Mouse (Mus musculus): ENCODE measurements at regions not wholly inside any gene's neighbourhood (a gene's known extent, or its start where the extent isn't known, plus 50 kb on each side); places are given as distances from the start of the nearest gene placed in this dataset.

DNA sequence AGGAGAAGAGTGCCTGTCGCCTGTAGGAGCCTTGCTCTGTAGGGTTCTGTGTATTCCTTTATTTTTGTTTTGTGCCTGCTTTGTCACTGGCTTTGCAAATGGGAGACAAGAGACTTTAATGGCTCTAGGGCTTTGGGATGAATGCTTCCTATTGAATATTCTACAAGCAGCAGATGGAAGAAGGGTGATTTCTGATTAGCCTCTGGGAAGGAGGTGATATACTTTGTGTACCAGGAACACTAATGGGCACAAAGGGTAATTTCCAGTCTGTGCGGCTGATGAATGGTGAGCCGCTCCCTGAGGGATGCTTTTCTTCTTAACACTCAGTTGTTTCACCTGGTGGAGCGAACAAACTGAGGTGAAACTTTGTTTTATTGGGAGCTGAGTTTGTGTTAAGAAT lies 435.5 kb downstream of the Bckdhb start:
- TF ChIP-seq POLR2A (IDR thresholded peaks at IDR 0.05; ENCODE audit: borderline replicate concordance, extremely low read depth, insufficient read depth, insufficient read length, poor library complexity, severe bottlenecking) (no peak), CTCF (IDR thresholded peaks at IDR 0.05; ENCODE audit: borderline replicate concordance, extremely low read depth, insufficient read depth, insufficient read length) (no peak)
- peak; percentile 30 for DNase-seq (ENCODE audit: low read depth)

DNA sequence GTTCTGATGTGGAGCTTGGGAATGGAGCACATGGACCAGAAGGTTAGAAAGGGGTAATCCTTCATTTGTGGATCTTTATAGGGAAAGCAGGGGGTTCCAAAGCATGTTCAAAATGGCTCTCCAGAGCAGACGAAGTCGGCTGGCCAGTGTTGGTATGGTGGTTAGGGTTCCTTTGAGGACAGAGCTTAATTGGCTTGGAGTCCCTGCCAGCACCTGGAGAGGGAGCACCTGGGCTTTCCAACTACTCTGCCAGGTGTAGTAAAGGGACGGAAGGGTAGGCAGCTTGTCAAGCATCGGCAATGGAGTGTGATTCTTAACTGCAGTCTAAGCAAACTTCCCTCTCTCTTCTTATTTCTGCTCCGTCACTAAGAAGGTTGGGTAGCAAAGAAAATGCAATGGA lies 438.5 kb downstream of the Bckdhb start:
- TF ChIP-seq CTCF (IDR thresholded peaks at IDR 0.05; ENCODE audit: borderline replicate concordance, extremely low read depth, insufficient read depth, insufficient read length) = no peak
- TF ChIP-seq POLR2A (IDR thresholded peaks at IDR 0.05; ENCODE audit: borderline replicate concordance, extremely low read depth, insufficient read depth, insufficient read length, poor library complexity, severe bottlenecking) = no peak
- DNase-seq (ENCODE audit: low read depth) = no peak

DNA sequence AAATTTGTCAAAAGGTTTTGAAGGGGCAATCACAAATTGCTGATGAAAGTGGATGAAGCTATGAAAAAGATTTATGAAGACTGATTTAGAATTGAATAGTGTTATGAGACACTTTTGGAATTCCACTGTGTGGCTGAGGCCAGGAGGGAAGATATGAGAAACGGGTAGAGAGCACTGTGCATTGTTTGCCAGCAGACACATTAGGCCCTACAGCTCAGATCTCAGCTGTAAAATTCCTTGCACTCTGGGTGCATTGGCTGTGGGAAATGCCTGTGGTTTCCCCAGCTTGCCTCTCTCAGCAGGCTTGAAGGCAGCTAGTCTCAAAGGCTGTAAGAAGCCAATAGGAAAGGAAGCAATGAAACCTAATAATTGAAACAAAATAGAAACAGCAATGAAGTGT lies 444.3 kb downstream of the Bckdhb start:
- peak; percentile 28 for DNase-seq (ENCODE audit: low read depth)
- TF ChIP-seq POLR2A (IDR thresholded peaks at IDR 0.05; ENCODE audit: borderline replicate concordance, extremely low read depth, insufficient read depth, insufficient read length, poor library complexity, severe bottlenecking) = no peak
- TF ChIP-seq CTCF (IDR thresholded peaks at IDR 0.05; ENCODE audit: borderline replicate concordance, extremely low read depth, insufficient read depth, insufficient read length) = no peak

DNA sequence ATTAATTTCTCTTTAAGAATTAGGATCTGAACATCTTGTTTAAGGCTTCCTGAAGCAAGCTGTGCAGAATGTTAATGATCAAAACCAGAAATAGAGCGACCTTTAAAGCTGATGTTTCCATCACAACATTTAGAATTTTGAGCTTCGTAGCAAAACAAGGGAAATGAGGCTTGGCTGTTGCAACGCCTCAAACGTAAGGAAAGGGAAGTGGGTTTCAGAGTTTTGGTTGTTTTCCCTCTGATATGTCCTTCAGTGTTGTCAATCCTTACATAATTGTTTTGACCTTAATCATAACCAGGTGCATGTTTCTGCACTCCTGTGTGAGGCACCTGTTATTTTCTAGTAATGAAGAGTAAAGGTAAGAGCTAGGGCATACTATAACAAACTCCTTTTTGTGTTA lies 445.3 kb downstream of the Bckdhb start:
- TF ChIP-seq CTCF (IDR thresholded peaks at IDR 0.05; ENCODE audit: borderline replicate concordance, extremely low read depth, insufficient read depth, insufficient read length) (no peak), POLR2A (IDR thresholded peaks at IDR 0.05; ENCODE audit: borderline replicate concordance, extremely low read depth, insufficient read depth, insufficient read length, poor library complexity, severe bottlenecking) (no peak)
- DNase-seq (ENCODE audit: low read depth) = no peak

DNA sequence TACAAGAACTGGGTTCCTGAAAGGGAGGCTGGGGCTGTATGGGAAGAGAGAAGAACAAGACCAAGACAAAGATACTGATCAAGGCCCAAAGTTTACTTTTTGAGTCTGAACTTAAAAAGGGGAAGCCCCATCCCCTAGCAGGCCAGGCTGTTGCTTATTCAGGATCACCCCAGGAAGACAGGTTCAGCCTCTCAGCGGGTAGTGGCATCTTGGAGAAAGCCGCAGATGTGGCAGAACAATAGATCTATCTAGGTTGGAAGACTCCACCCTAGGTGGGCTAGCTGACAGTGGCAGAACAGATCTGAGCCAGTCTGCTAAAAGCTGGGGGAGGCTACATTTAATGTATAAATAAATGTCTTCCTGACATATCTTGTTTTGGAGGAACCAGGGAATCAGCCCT lies 450.8 kb downstream of the Bckdhb start:
- no peak for DNase-seq (ENCODE audit: low read depth)
- TF ChIP-seq CTCF (IDR thresholded peaks at IDR 0.05; ENCODE audit: borderline replicate concordance, extremely low read depth, insufficient read depth, insufficient read length) = no peak

DNA sequence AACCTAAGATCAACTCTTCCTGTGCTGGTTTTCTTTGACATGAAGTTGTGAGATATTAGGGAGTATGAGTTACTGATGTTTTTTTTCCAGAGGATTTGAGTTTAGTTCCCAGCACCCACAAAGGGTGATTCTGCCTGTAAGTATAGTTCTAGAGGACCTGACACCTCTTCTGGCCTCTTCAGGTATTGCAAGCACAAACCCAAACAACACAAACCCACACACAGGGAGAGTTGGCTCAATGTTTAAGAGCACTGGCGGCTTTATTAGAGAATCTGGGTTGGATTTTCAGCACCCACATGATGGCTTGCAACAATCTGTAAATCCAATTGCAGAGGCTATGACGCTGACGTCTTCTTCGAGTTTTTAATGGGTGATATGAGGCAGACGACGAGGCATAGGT lies 451.7 kb downstream of the Bckdhb start:
- no peak for DNase-seq (ENCODE audit: low read depth)
- TF ChIP-seq POLR2A (IDR thresholded peaks at IDR 0.05; ENCODE audit: borderline replicate concordance, extremely low read depth, insufficient read depth, insufficient read length, poor library complexity, severe bottlenecking) = no peak
- TF ChIP-seq CTCF (IDR thresholded peaks at IDR 0.05; ENCODE audit: borderline replicate concordance, extremely low read depth, insufficient read depth, insufficient read length) = peak; percentile 4; the same call in 1 of the 2 replicates

DNA sequence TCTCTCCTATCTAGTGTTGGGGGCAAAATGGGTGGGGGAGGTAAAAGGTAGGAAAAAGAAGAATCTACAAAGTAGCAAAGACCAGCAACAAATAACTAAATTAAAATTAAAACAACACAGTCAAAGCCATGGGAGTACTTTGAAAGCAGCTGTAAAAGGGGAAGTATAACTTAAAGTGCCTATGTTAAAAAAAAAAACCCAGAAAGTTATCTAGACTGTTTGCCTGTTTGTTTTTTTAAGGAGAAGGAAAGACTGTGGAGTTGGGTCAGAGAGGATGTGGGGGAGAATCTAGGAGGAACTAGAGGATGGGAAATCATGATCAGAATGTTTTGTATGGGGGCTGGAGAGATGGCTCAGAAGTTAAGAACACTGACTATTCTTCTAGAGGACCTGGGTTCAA lies 457.0 kb downstream of the Bckdhb start:
- no peak for TF ChIP-seq POLR2A (IDR thresholded peaks at IDR 0.05; ENCODE audit: borderline replicate concordance, extremely low read depth, insufficient read depth, insufficient read length, poor library complexity, severe bottlenecking)
- no peak for TF ChIP-seq CTCF (IDR thresholded peaks at IDR 0.05; ENCODE audit: borderline replicate concordance, extremely low read depth, insufficient read depth, insufficient read length)
- DNase-seq (ENCODE audit: low read depth) = no peak

DNA sequence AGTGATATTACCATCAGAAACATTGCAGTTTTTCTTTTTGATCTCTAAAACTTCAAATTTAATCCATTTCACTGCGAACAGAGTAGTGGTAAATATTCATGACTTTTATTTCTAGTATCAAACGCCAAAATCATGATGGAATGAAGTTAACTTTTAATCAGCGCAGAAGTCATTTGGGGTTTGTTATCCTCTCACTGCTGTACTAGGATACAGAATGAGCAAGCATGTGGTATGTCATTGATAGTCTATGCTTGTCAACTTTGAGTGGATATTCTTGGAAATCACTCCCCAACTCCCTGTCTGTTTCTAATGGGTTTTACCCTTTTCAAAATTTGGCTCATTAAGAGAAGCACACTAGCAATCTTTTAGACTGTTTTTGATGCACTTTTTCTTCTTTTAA lies 464.9 kb downstream of the Bckdhb start:
- DNase-seq (ENCODE audit: low read depth) = no peak
- TF ChIP-seq CTCF (IDR thresholded peaks at IDR 0.05; ENCODE audit: borderline replicate concordance, extremely low read depth, insufficient read depth, insufficient read length) (no peak), POLR2A (IDR thresholded peaks at IDR 0.05; ENCODE audit: borderline replicate concordance, extremely low read depth, insufficient read depth, insufficient read length, poor library complexity, severe bottlenecking) (no peak)

DNA sequence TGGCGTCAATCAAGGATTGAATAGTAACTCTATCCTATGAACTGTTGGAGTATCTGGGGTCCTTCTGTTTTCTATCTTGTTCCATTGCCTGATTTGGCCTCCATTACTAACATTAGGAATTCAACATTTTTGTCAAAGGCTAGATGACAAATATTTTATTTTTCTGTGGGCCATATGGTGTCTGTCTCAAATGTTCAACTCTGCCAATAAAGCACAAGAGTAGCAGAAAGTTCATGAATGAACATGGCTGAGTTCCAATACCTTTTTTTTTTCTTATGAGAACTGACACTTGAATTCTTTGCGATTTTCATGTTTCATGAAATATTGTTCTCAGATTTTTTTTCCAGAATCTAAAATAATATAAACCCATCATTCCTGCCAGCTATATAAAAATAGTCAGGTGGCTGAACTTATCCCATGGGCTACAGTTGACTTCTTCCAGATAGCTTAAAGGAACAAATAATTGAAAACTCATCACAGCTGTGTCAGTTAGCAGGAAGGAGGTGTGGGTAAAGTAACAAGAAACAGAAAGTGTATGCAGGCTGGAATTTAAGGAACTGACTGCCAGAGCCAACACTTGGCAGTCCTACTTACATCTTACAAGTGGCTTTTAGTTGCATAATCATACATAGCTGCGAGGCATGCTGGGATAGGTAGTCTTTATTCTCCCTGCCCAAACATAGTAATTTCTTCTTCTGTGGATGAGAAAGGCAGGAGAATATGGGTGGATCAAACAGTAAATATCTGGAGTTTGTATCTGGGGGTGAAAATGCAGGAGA lies 469.8 kb downstream of the Bckdhb start:
- peak; percentile 41 for DNase-seq (ENCODE audit: low read depth)
- TF ChIP-seq POLR2A (IDR thresholded peaks at IDR 0.05; ENCODE audit: borderline replicate concordance, extremely low read depth, insufficient read depth, insufficient read length, poor library complexity, severe bottlenecking) = no peak
- TF ChIP-seq CTCF (IDR thresholded peaks at IDR 0.05; ENCODE audit: borderline replicate concordance, extremely low read depth, insufficient read depth, insufficient read length) = no peak

DNA sequence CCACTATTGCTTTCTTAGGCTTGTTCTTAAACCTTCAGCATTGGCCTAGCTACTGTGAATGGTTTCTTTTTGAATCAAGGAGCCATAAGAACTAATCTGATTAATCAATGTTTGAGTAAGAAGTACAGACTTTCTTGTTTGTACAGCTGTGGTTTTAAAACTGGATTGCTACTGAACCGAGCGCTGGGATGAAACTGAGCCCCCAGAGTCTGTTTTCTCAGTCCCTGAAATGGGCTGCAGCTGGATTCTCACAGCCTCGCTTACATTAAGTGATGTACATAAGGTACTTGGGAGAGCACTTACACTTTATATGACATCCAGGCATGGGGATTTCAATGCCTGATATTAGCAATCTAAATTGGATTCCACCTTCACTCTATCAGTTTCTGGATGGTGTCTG lies 474.5 kb downstream of the Bckdhb start:
- TF ChIP-seq POLR2A (IDR thresholded peaks at IDR 0.05; ENCODE audit: borderline replicate concordance, extremely low read depth, insufficient read depth, insufficient read length, poor library complexity, severe bottlenecking) = no peak
- TF ChIP-seq CTCF (IDR thresholded peaks at IDR 0.05; ENCODE audit: borderline replicate concordance, extremely low read depth, insufficient read depth, insufficient read length) = no peak
- DNase-seq (ENCODE audit: low read depth) = no peak

DNA sequence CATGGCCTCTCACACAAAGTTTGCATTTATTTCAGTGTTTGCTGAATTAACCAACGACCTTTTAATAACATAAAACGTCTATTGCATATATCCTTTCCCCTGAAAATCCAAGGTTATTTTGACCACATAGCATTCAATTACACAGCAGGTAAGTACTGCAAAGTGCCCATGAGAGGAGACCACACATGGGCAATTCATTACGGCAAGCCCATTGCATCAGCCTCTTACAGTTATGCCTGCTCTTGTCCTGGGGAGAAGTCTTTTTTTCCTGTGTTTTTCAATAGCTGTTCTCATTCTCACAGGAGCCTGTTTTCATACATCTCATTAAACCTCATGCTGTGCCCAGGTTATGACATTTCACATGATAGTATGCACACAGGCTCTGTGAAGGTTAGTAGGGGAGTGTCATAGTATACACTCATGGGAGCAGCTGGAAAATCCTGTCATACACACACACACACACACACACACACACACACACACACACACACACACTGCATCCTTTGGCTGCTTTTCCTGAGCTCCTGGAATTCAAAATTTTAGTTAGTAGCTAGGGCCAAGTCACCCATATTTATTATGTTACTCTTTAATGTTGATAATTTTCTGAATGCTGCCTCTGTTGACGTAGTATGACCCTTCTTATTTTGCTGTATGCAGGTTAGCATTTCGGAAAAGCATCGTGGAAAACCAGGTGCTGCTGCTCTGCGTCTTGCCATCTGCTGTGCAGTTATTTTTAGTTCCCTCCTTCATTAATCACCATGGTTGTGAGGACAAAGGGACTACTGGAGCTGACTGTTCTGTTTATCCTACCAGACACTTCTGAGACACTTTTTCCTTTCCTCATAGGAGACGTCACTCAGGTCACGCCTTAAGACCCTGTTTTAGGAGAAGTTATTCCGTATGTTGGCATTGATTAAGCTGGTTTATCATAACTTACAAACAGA lies 483.6 kb downstream of the Bckdhb start:
- no peak for TF ChIP-seq POLR2A (IDR thresholded peaks at IDR 0.05; ENCODE audit: borderline replicate concordance, extremely low read depth, insufficient read depth, insufficient read length, poor library complexity, severe bottlenecking)
- TF ChIP-seq CTCF (IDR thresholded peaks at IDR 0.05; ENCODE audit: borderline replicate concordance, extremely low read depth, insufficient read depth, insufficient read length) = no peak
- DNase-seq (ENCODE audit: low read depth) = peak; percentile 59
